Mouse (Mus musculus) left cerebral cortex, postnatal 4 days (tissue): ENCODE measurements around the gene Cd55. TPM values are rescaled to one million over a fixed set of nuclear protein-coding genes. Genes with fewer than 3 reads are reported as not detected.
"Not testable (repeated sequence)": the region's sequence is repeated elsewhere in the genome, so short reads cannot be mapped to it uniquely, and the experiment has no call there.

Experiments used
- DNase-seq: peaks from one replicate; pipeline ENCODE4 v3.0.0-alpha.2; 2022
- intact Hi-C: fragments of 180-260 bp; cut with DNase I; formaldehyde crosslinking; loops from one replicate; pipeline ENCODE4 v1.15.1; 2025
- total RNA-seq, 2 experiments: library from RNA; stranded (reverse); gene quantifications; 2 replicates each; pipeline ENCODE4 v1.2.3; 2021

Gene Cd55
- 1 to 10 TPM; 7.6 to 8.9 TPM for total RNA-seq

GRCm38 (mm10) chr1:130462084-130462861, at the start of gene Cd55:
Gene Cd55 (minus strand): TSS chr1:130462744.
- intact Hi-C loops, result no loop called here
- DNase-seq, result peak; percentile 90

GRCm38 (mm10) chr1:130511823-130512370, 49.4 kb upstream of the Cd55 start:
- intact Hi-C loops, result no loop called here
- DNase-seq, result no peak

GRCm38 (mm10) chr1:130508957-130509350, 46.4 kb upstream of the Cd55 start:
- intact Hi-C loops, result no loop called here
- no peak for DNase-seq

GRCm38 (mm10) chr1:130508030-130508956, 45.7 kb upstream of the Cd55 start:
- no peak for DNase-seq
- intact Hi-C loops, result no loop called here

- intact Hi-C loops, result no loop called here
- no peak for DNase-seq
Measured at GRCm38 (mm10) chr1:130507408-130507807, 44.9 kb upstream of the Cd55 start.

GRCm38 (mm10) chr1:130499962-130500361, 37.4 kb upstream of the Cd55 start:
- intact Hi-C loops, result no loop called here
- no peak for DNase-seq

- no peak for DNase-seq
- intact Hi-C loops, result no loop called here
Measured at GRCm38 (mm10) chr1:130498331-130498730, 35.8 kb upstream of the Cd55 start.

GRCm38 (mm10) chr1:130486816-130487545, 24.4 kb upstream of the Cd55 start:
- intact Hi-C loops, result no loop called here
- DNase-seq, result no peak

GRCm38 (mm10) chr1:130485828-130486620, 23.5 kb upstream of the Cd55 start:
- no peak for DNase-seq
- intact Hi-C loops, result no loop called here

GRCm38 (mm10) chr1:130485376-130485775, 22.8 kb upstream of the Cd55 start:
- intact Hi-C loops, result no loop called here
- no peak for DNase-seq

GRCm38 (mm10) chr1:130474936-130475335, 12.4 kb upstream of the Cd55 start:
- intact Hi-C loops, result no loop called here

GRCm38 (mm10) chr1:130474226-130474625, 11.7 kb upstream of the Cd55 start:
- no peak for DNase-seq
- intact Hi-C loops, result no loop called here

More at GRCm38 (mm10) chr1:130474936-130475335, 12.4 kb upstream of the Cd55 start:
- no peak for DNase-seq

GRCm38 (mm10) chr1:130470074-130470473, 7.5 kb upstream of the Cd55 start:
- DNase-seq, result no peak
- intact Hi-C loops, result no loop called here

- intact Hi-C loops, result no loop called here
- DNase-seq, result no peak
Measured at GRCm38 (mm10) chr1:130467453-130467852, 4.9 kb upstream of the Cd55 start.

- DNase-seq, result no peak
- intact Hi-C loops, result no loop called here
Measured at GRCm38 (mm10) chr1:130464173-130464572, 1.6 kb upstream of the Cd55 start.

GRCm38 (mm10) chr1:130462867-130463266, 323 bp upstream of the Cd55 start:
- intact Hi-C loops, result no loop called here
- no peak for DNase-seq

- intact Hi-C loops, result no loop called here
- DNase-seq, result no peak
Measured at GRCm38 (mm10) chr1:130455111-130455510, 7.4 kb downstream of the Cd55 start.

- DNase-seq, intact Hi-C loops: not testable (repeated sequence)
Measured at GRCm38 (mm10) chr1:130442930-130443329, 19.6 kb downstream of the Cd55 start.

GRCm38 (mm10) chr1:130430920-130431319, 31.6 kb downstream of the Cd55 start:
- intact Hi-C loops, result no loop called here
- no peak for DNase-seq

GRCm38 (mm10) chr1:130428667-130429066, 33.9 kb downstream of the Cd55 start:
- intact Hi-C loops, DNase-seq: not testable (repeated sequence)
